Mouse (Mus musculus): ENCODE data around the gene Yipf2.
A peak's percentile ranks its signal among the peaks of the same experiment; 100 is the strongest.

DNA sequence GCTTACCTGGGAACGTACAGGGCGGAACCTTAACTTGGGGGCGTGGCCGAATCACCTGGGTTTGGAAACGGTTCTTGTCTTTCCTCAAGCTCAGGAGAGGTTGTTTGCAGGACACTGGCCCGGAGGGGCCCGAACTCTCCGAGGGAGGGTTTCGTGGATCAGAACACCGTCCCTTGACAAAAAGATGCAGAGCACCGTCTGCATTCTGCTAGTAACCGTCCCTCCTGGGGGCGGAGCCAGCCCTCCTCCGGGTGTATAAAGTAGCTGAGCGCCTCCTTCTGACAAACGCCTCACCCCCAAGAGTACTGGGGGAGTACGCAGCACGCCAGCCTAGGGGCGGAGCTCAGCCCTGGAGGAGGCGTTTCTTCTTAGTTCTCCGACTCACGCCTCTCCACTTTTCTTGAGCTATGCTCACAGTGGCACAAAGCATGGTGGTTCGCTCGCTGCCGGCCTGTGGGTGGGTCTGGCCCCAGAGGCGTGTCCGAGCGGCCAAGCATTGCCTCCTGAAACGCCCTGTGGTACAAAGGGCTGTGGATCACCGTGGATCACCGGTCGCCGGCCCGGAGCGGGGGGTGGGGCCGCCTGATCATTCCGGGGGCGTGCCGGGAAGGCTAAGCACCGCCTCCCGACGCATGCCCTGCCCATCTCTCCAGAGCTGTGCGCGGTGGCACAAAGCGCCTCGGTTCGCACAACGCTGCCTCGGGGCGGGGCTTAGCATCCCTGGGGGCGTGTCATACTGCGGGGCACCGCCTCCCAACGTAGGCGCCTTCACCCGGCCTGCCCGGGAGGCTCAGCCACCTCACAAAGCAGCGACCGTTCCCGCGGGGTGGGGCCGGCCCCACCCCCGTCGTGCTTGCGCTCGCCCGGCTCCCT, 46.5 kb downstream of the Yipf2 start:
- peak; percentile 13 for TF ChIP-seq CTCF (IDR thresholded peaks at IDR 0.05; ENCODE audit: extremely low read depth, insufficient read length, insufficient replicate concordance, low read depth, low read length)
- peak; percentile 41; the same call in 1 of the 2 replicates for TF ChIP-seq POLR2A (IDR thresholded peaks at IDR 0.05; ENCODE audit: low read depth, low read length)
